In genomic region chr15:25301810-25302209, GRCm38 (mm10) we compare ENCODE assay signal across 17 mouse cellular contexts.
DNase-seq lines count a peak whose midpoint lies in the region; ATAC-seq and TF ChIP-seq lines count a peak whose summit lies in the region.
"Had no signal": no experiment of that assay in that cellular context is flagged by ENCODE, and none has a peak within 500 bp of the region (broad histone marks: within the 10 kb centered on the region; RNA-seq: fewer than 3 reads in every experiment).

No protein-coding gene starts in this region.

- ATAC-seq in megakaryocyte progenitor cell, adult 5-6 weeks (replicated peaks; ENCODE audit: poor library complexity): peak; percentile 75
- ATAC-seq: forebrain, embryonic 14.5 days; liver, embryonic 12.5 days had no signal

- intact Hi-C loops in heart, postnatal 10 days (cut with DNase I): no loop called here

- no peaks in the 10 kb centered on the region for H3K36me3 ChIP-seq in CH12.LX (replicated peaks in 1 of 2; ENCODE audit: control insufficient read depth in 1 of 2, insufficient read depth in 1 of 2, low read length in 1 of 2)
- H3K36me3 ChIP-seq: hindbrain, embryonic 10.5 days; liver, embryonic 12.5 days had no signal

- no peak for TF ChIP-seq EP300 in CH12.LX (IDR thresholded peaks at IDR 0.05; ENCODE audit: low read length)

- no peak for TF ChIP-seq POLR2A in CH12.LX (IDR thresholded peaks at IDR 0.05; ENCODE audit: low read depth, low read length)

- H3K9ac ChIP-seq in CH12.LX (ENCODE audit: insufficient read depth, low read depth): no peak overlapping the region
- H3K9ac ChIP-seq: liver, embryonic 12.5 days had no signal

- peak; percentile 6 to 8 for DNase-seq in heart, adult 9 months (ENCODE audit: low spot score in 2 of 2)
- no peak for DNase-seq in heart, postnatal 10 days
- DNase-seq in CH12.LX (ENCODE audit: extremely low read depth) (peak; percentile 73), ZHBTc4 (ENCODE audit: low read depth, low spot score) (peak; percentile 28)
- no peak for DNase-seq in lung, postnatal 25 days (ENCODE audit: low spot score)
- DNase-seq in adrenal gland, adult 8-10 months: no peak
- no peak for DNase-seq in adrenal gland, adult 18-20 months (ENCODE audit: low spot score in 2 of 2)
- DNase-seq: cerebellum, postnatal 10 days; gastrocnemius, postnatal 36 days; kidney, adult 11 months; lung, postnatal 10 days; midbrain, embryonic 14.5 days; right cerebral cortex, postnatal 14 days had no signal

- H3K9me3 ChIP-seq in CH12.LX (replicated peaks; ENCODE audit: low read length): no peaks in the 10 kb centered on the region
- H3K9me3 ChIP-seq: hindbrain, embryonic 10.5 days; liver, embryonic 12.5 days had no signal

- TF ChIP-seq RAD21 in CH12.LX (IDR thresholded peaks at IDR 0.05; ENCODE audit: low read depth, low read length): no peak

- no peak for TF ChIP-seq CTCF in CH12.LX (conservative IDR thresholded peaks at IDR 0.05 in 1 of 2, IDR thresholded peaks at IDR 0.05 in 1 of 2; ENCODE audit: low read depth in 2 of 2, low read length in 2 of 2)

- in situ Hi-C loops in CH12.LX (cut with MboI; ENCODE audit: low pct_ligation_motif_present, low pct_unique_long_range_greater_than_20kb, low sequenced_read_pairs): no loop called here

- peaks cover 0 to 30% of the 10 kb centered on the region in 2 experiments; a peak in 2 of 4 replicates for H3K4me1 ChIP-seq in CH12.LX (ENCODE audit: control insufficient read depth in 1 of 2, insufficient read depth in 2 of 2)
- H3K4me1 ChIP-seq: hindbrain, embryonic 10.5 days had no signal

- H3K27me3 ChIP-seq in CH12.LX (replicated peaks): no peaks in the 10 kb centered on the region
- H3K27me3 ChIP-seq: liver, embryonic 12.5 days had no signal

- no peaks in the 10 kb centered on the region for H3K79me2 ChIP-seq in CH12.LX (replicated peaks; ENCODE audit: control insufficient read depth, extremely low read depth, insufficient read depth, poor library complexity, severe bottlenecking)

- H3K4me2 ChIP-seq in CH12.LX (ENCODE audit: insufficient read depth, low read depth, poor library complexity, severe bottlenecking): no peak overlapping the region
- H3K4me2 ChIP-seq: liver, embryonic 12.5 days had no signal

- dilution Hi-C loops in CH12.LX (cut with MboI; ENCODE audit: extremely low pct_ligation_motif_present, extremely low pct_unique_long_range_greater_than_20kb, low sequenced_read_pairs): no loop called here

- no peak overlapping the region for H3K27ac ChIP-seq in CH12.LX (ENCODE audit: insufficient read depth, low read depth)
- H3K27ac ChIP-seq: hindbrain, embryonic 10.5 days; liver, embryonic 12.5 days had no signal

- no peak overlapping the region for H3K4me3 ChIP-seq in CH12.LX (replicated peaks in 1 of 3; ENCODE audit: low read depth in 2 of 3, low read length in 2 of 3, poor library complexity in 1 of 3)
- H3K4me3 ChIP-seq: hindbrain, embryonic 10.5 days; liver, embryonic 12.5 days had no signal

TF ChIP-seq in CH12.LX, 34 proteins besides CTCF, POLR2A, EP300 and RAD21:
- TF ChIP-seq MAX (IDR thresholded peaks at IDR 0.05; ENCODE audit: low read length) (0 out of 2 replicates have a peak, but pooled peaks have one; percentile 6), E2F4 (IDR thresholded peaks at IDR 0.05; ENCODE audit: insufficient replicate concordance, low read depth, low read length) (no peak), MAFK (IDR thresholded peaks at IDR 0.05; ENCODE audit: insufficient replicate concordance, low read length) (peak; percentile 57; the same call in 1 of the 2 replicates)

Comparison
In these comparisons a context has a peak if more than half of its experiments do, and no peak if none do; other contexts are left out.
1. DNase-seq: peak in heart, adult 9 months (2 of 2), CH12.LX (single experiment) and ZHBTc4 (single experiment); none in heart, postnatal 10 days (0 of 2), lung, postnatal 25 days (single experiment), adrenal gland, adult 8-10 months (single experiment) and adrenal gland, adult 18-20 months (0 of 2).